In genomic region chr13:48106946-48107345, GRCm38 (mm10) we compare ENCODE assay signal across 24 mouse cellular contexts.
DNase-seq lines count a peak whose midpoint lies in the region; ATAC-seq lines count a peak whose summit lies in the region.
"Had no signal": no experiment of that assay in that cellular context is flagged by ENCODE, and none has a peak within 500 bp of the region (broad histone marks: within the 10 kb centered on the region; RNA-seq: fewer than 3 reads in every experiment).

No protein-coding gene starts in this region.

- DNase-seq in embryo, embryonic 11 days, result peak; percentile 26
- DNase-seq in embryo, embryonic 10 days (ENCODE audit: low spot score), result no peak
- peak; percentile 28 for DNase-seq in midbrain, embryonic 14.5 days
- no peak for DNase-seq in midbrain, embryonic 11.5 days (ENCODE audit: low spot score, missing footprints)
- DNase-seq in heart, adult 18-20 months, result no peak
- no peak for DNase-seq in spleen, postnatal 36 days (ENCODE audit: low spot score in 2 of 2)
- DNase-seq: adrenal gland, postnatal 25 days; cerebellum, adult 9-10 months; kidney, adult 18-20 months; layer of hippocampus, postnatal 36 days; lung, adult 18-20 months; lung, postnatal 10 days; thymus, adult 18-20 months; thymus, postnatal 4 days had no signal

- no peaks in the 10 kb centered on the region for H3K27me3 ChIP-seq in midbrain, embryonic 14.5 days (ENCODE audit: control insufficient read depth, insufficient read depth, low read length)
- 0 out of 2 replicates have a peak, but pooled peaks cover 2% of the 10 kb centered on the region for H3K27me3 ChIP-seq in midbrain, embryonic 11.5 days (ENCODE audit: control insufficient read depth, insufficient read depth, low read length)
- no peaks in the 10 kb centered on the region for H3K27me3 ChIP-seq in embryonic facial prominence, embryonic 15.5 days
- H3K27me3 ChIP-seq in forebrain, embryonic 15.5 days, result no peaks in the 10 kb centered on the region
- H3K27me3 ChIP-seq: limb, embryonic 13.5 days; liver, embryonic 12.5 days had no signal

- peaks cover 15% of the 10 kb centered on the region for H3K4me1 ChIP-seq in midbrain, embryonic 14.5 days (ENCODE audit: control insufficient read depth, insufficient read depth, low read length)
- H3K4me1 ChIP-seq in midbrain, embryonic 11.5 days (ENCODE audit: control insufficient read depth, insufficient read depth, low read length), result no peaks in the 10 kb centered on the region
- H3K4me1 ChIP-seq in embryonic facial prominence, embryonic 15.5 days, result peaks cover 10% of the 10 kb centered on the region
- peaks cover 28% of the 10 kb centered on the region for H3K4me1 ChIP-seq in forebrain, embryonic 15.5 days
- H3K4me1 ChIP-seq: liver, embryonic 12.5 days had no signal

- WGBS in midbrain, embryonic 14.5 days, result 55% methylated on average over 5 of the region's 5 CpGs
- 62% methylated on average over 5 of the region's 5 CpGs for WGBS in midbrain, embryonic 11.5 days
- 53% methylated on average over 5 of the region's 5 CpGs for WGBS in embryonic facial prominence, embryonic 15.5 days
- 8% methylated on average over 5 of the region's 5 CpGs for WGBS in forebrain, embryonic 15.5 days

- ATAC-seq in midbrain, embryonic 14.5 days (ENCODE audit: low FRiP score, low TSS enrichment), result no peak
- ATAC-seq in midbrain, embryonic 11.5 days (ENCODE audit: low FRiP score), result no peak
- no peak for ATAC-seq in embryonic facial prominence, embryonic 15.5 days (ENCODE audit: insufficient number of reproducible peaks, low FRiP score, low TSS enrichment, low read depth)
- peak; percentile 29; the same call in 1 of the 2 replicates for ATAC-seq in forebrain, embryonic 15.5 days (replicated peaks)
- ATAC-seq: CD4-positive, CD25-positive, alpha-beta regulatory T cell, adult 4 months; inflammation-experienced regulatory T-cells, adult 6 months; liver, embryonic 12.5 days had no signal

- no peak overlapping the region for H3K9ac ChIP-seq in midbrain, embryonic 14.5 days (replicated peaks; ENCODE audit: low read length)
- no peak overlapping the region for H3K9ac ChIP-seq in midbrain, embryonic 11.5 days (ENCODE audit: low read length)
- no peak overlapping the region for H3K9ac ChIP-seq in embryonic facial prominence, embryonic 15.5 days
- H3K9ac ChIP-seq in forebrain, embryonic 15.5 days (replicated peaks), result no peak overlapping the region
- H3K9ac ChIP-seq: limb, embryonic 13.5 days; liver, embryonic 12.5 days; midbrain, embryonic 12.5 days had no signal

- no peak overlapping the region for H3K4me2 ChIP-seq in midbrain, embryonic 14.5 days (ENCODE audit: low read length)
- H3K4me2 ChIP-seq in midbrain, embryonic 11.5 days, result no peak overlapping the region
- H3K4me2 ChIP-seq in embryonic facial prominence, embryonic 15.5 days (replicated peaks), result peak overlapping the region; percentile 19
- peak overlapping the region; percentile 28 for H3K4me2 ChIP-seq in forebrain, embryonic 15.5 days (replicated peaks)
- H3K4me2 ChIP-seq: heart, embryonic 11.5 days; limb, embryonic 13.5 days; liver, embryonic 12.5 days; midbrain, embryonic 12.5 days had no signal

- H3K9me3 ChIP-seq in midbrain, embryonic 14.5 days (ENCODE audit: control insufficient read depth, low read length), result no peaks in the 10 kb centered on the region
- no peaks in the 10 kb centered on the region for H3K9me3 ChIP-seq in midbrain, embryonic 11.5 days (ENCODE audit: control insufficient read depth, low read length)
- H3K9me3 ChIP-seq in embryonic facial prominence, embryonic 15.5 days (replicated peaks), result no peaks in the 10 kb centered on the region
- H3K9me3 ChIP-seq in forebrain, embryonic 15.5 days, result no peaks in the 10 kb centered on the region
- H3K9me3 ChIP-seq: limb, embryonic 13.5 days; liver, embryonic 12.5 days; midbrain, embryonic 12.5 days had no signal

- no peak overlapping the region for H3K27ac ChIP-seq in midbrain, embryonic 14.5 days (replicated peaks; ENCODE audit: low read depth, low read length)
- H3K27ac ChIP-seq in midbrain, embryonic 11.5 days (ENCODE audit: low read depth, low read length), result no peak overlapping the region
- H3K27ac ChIP-seq in embryonic facial prominence, embryonic 15.5 days (replicated peaks), result no peak overlapping the region
- H3K27ac ChIP-seq in forebrain, embryonic 15.5 days (replicated peaks), result 0 out of 2 replicates have a peak overlapping the region, but pooled peaks have one; percentile 4
- H3K27ac ChIP-seq: gastrocnemius, adult 2 months; kidney, postnatal 0 days; limb, embryonic 13.5 days; liver, embryonic 12.5 days; midbrain, embryonic 12.5 days had no signal

- no peak overlapping the region for H3K4me3 ChIP-seq in midbrain, embryonic 14.5 days (replicated peaks; ENCODE audit: low read depth, low read length)
- H3K4me3 ChIP-seq in midbrain, embryonic 11.5 days (ENCODE audit: low read depth, low read length), result no peak overlapping the region
- H3K4me3 ChIP-seq in embryonic facial prominence, embryonic 15.5 days (replicated peaks), result no peak overlapping the region
- H3K4me3 ChIP-seq in forebrain, embryonic 15.5 days, result no peak overlapping the region
- H3K4me3 ChIP-seq: gastrocnemius, adult 2 months; limb, embryonic 13.5 days; liver, embryonic 12.5 days; midbrain, embryonic 12.5 days had no signal

- no peaks in the 10 kb centered on the region for H3K36me3 ChIP-seq in midbrain, embryonic 14.5 days (ENCODE audit: control insufficient read depth, insufficient read depth, low read length)
- H3K36me3 ChIP-seq in midbrain, embryonic 11.5 days (ENCODE audit: control insufficient read depth, insufficient read depth, low read length), result no peaks in the 10 kb centered on the region
- no peaks in the 10 kb centered on the region for H3K36me3 ChIP-seq in embryonic facial prominence, embryonic 15.5 days
- H3K36me3 ChIP-seq in forebrain, embryonic 15.5 days, result no peaks in the 10 kb centered on the region
- H3K36me3 ChIP-seq: limb, embryonic 13.5 days; liver, embryonic 12.5 days; midbrain, embryonic 12.5 days had no signal

Comparison
In these comparisons a context has a peak if more than half of its experiments do, and no peak if none do; other contexts are left out.
1. DNase-seq: peak in embryo, embryonic 11 days (single experiment) and midbrain, embryonic 14.5 days (single experiment); none in embryo, embryonic 10 days (single experiment), midbrain, embryonic 11.5 days (single experiment), heart, adult 18-20 months (0 of 2) and spleen, postnatal 36 days (0 of 2).
2. H3K4me2 ChIP-seq: peak in embryonic facial prominence, embryonic 15.5 days (single experiment) and forebrain, embryonic 15.5 days (single experiment); none in midbrain, embryonic 14.5 days (single experiment) and midbrain, embryonic 11.5 days (single experiment).